Mouse (Mus musculus) heart, embryonic 11.5 days (tissue): ENCODE measurements around the gene Pitpnm1. TPM values are rescaled to one million over a fixed set of nuclear protein-coding genes. Genes with fewer than 3 reads are reported as not detected.
"Not testable (repeated sequence)": the region's sequence is repeated elsewhere in the genome, so short reads cannot be mapped to it uniquely, and the experiment has no call there.

ENCODE experiments used
- ATAC-seq: fragments of 200-750 bp; cut with Nextera tagmentation; replicated peaks from 2 replicates; pipeline ENCODE4 v1.8.0; 2017; ENCODE audit warnings: moderate library complexity; ENCODE audit not compliant: insufficient number of reproducible peaks, low FRiP score, low TSS enrichment
- H3K27ac ChIP-seq: fragments of 300-500 bp; sonication (generic); 2 replicates; pipeline ENCODE4 v1.5.1; 2014; ENCODE audit warnings: mild to moderate bottlenecking, low read depth, low read length
- H3K27me3 ChIP-seq: fragments of 300-500 bp; sonication (generic); 2 replicates; pipeline ENCODE4 v1.6.1; 2014; ENCODE audit warnings: mild to moderate bottlenecking, low read length, mixed read lengths; ENCODE audit not compliant: control insufficient read depth, insufficient read depth
- H3K36me3 ChIP-seq: fragments of 300-500 bp; sonication (generic); 2 replicates; pipeline ENCODE4 v1.6.1; 2014; ENCODE audit warnings: mild to moderate bottlenecking, low read length, moderate library complexity, mixed read lengths; ENCODE audit not compliant: control insufficient read depth, insufficient read depth
- H3K4me1 ChIP-seq: fragments of 300-500 bp; sonication (generic); 2 replicates; pipeline ENCODE4 v1.6.1; 2014; ENCODE audit warnings: low read length; ENCODE audit not compliant: control insufficient read depth, insufficient read depth
- H3K4me2 ChIP-seq: fragments of 300-500 bp; sonication (generic); 2 replicates; pipeline ENCODE4 v1.6.1; 2014; ENCODE audit warnings: mild to moderate bottlenecking, moderate library complexity
- H3K4me3 ChIP-seq: fragments of 300-500 bp; sonication (generic); 2 replicates; pipeline ENCODE4 v1.5.1; 2014; ENCODE audit warnings: low read depth, low read length
- H3K9ac ChIP-seq: fragments of 300-500 bp; sonication (generic); 2 replicates; pipeline ENCODE4 v1.6.1; 2014; ENCODE audit warnings: mild to moderate bottlenecking, low read depth, low read length, moderate library complexity
- H3K9me3 ChIP-seq: fragments of 300-500 bp; sonication (generic); replicated peaks from 2 replicates; pipeline ENCODE4 v1.6.1; 2016; ENCODE audit warnings: low read length; ENCODE audit not compliant: control insufficient read depth
- WGBS: fragments of 180-500 bp; shearing (Covaris S2); extraction: QIAGEN DNeasy Blood & Tissue Kit; methylation state at CpG from one replicate; pipeline ENCODE4 v1.1.7; 2014; ENCODE audit not compliant: insufficient replicate concordance; 5-methylcytosine and 5-hydroxymethylcytosine counted together
- polyA plus RNA-seq: library from polyadenylated mRNA; unstranded; fragments of >200 nt; fragmentation: Nextera tagmentation; extraction: Ambion mirVana; gene quantifications from 2 replicates; pipeline ENCODE4 v1.2.1, GENCODE M21; 2014

Gene Pitpnm1
- polyA plus RNA-seq, 1 experiment from 2014 or later = 15.5 TPM

DNA sequence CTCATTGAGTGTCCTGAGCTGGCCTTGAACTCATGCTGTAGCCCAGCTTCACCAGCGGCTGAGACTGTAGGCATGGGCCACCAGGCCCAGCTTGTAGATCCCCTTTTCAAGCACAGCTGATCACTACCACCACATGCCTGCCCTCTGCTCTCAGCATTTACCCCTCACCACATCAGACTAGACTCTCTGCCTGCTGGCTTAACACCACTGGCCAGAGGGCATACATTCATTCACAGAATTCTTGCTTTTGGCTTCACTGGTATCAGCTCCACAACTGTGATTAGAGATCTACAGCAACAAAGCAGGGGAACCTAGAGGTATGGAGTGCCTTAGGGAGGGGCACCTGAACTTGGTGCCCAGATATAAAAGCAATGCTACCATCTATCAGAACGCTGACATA, 20.7 kb downstream of the Pitpnm1 start:
- H3K9me3 ChIP-seq = no peaks in the 10 kb centered on the region
- peak overlapping the region; percentile 48 for H3K4me3 ChIP-seq
- no peak overlapping the region for H3K27ac ChIP-seq
- H3K4me2 ChIP-seq = peak overlapping the region; percentile 64
- peaks cover 3% of the 10 kb centered on the region; the same call in 1 of the 2 replicates for H3K36me3 ChIP-seq
- no peaks in the 10 kb centered on the region for H3K27me3 ChIP-seq
- 91% methylated on average over 2 of the region's 2 CpGs for WGBS
- no peak for ATAC-seq
- H3K4me1 ChIP-seq = peaks cover 10% of the 10 kb centered on the region
- no peak overlapping the region for H3K9ac ChIP-seq

DNA sequence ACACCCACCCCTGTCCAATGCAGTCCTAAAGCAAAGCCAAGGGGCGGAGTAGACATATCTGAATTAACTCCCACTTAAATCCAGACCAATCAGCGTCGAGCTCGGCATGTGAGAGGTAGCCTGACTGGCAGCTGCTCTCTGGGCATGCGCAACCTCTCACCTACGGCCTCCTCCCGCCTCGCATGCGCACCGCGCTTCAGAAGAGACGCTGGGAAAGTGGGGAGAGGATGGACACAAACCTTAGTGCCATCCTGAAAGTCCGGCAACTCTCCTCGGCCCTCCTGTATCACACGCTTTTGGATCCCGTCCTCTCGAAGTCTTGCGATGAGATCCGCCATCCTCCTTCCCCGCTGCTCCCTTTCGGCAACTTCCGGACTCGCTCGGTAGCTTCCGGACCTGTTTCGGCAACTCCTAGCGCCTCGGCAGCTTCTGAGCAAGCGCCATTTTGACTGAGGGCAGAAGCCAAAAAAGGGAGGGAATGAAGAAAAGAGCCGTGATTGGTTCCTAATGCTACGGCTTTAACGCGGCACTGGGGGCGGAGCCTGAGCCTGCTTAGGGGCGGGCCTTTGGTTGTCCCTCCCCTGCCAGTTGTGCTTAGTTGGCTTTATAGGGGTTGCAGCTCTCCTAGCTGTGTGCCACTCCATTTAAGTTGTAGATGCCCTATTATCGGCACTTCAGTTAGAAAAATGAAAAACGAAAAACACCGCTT, 21.5 kb downstream of the Pitpnm1 start:
- peak overlapping the region; percentile 73 for H3K9ac ChIP-seq
- peak overlapping the region; percentile 48 for H3K4me3 ChIP-seq
- peak overlapping the region; percentile 50 for H3K27ac ChIP-seq
- H3K27me3 ChIP-seq = no peaks in the 10 kb centered on the region
- peaks cover 10% of the 10 kb centered on the region for H3K4me1 ChIP-seq
- ATAC-seq = peak; percentile 73
- peak overlapping the region; percentile 64 for H3K4me2 ChIP-seq
- H3K9me3 ChIP-seq = no peaks in the 10 kb centered on the region
- H3K36me3 ChIP-seq = peaks cover 3% of the 10 kb centered on the region; the same call in 1 of the 2 replicates
- 4% methylated on average over 38 of the region's 38 CpGs for WGBS

GRCm38 (mm10) chr19:4121896-4122295, 22.1 kb downstream of the Pitpnm1 start:
- WGBS = 57% methylated on average over 6 of the region's 6 CpGs
- not testable (repeated sequence) for H3K27ac ChIP-seq, H3K4me3 ChIP-seq, H3K27me3 ChIP-seq, H3K9me3 ChIP-seq, ATAC-seq, H3K4me2 ChIP-seq, H3K9ac ChIP-seq, H3K36me3 ChIP-seq
- H3K4me1 ChIP-seq = peaks cover 15% of the 10 kb centered on the region

DNA sequence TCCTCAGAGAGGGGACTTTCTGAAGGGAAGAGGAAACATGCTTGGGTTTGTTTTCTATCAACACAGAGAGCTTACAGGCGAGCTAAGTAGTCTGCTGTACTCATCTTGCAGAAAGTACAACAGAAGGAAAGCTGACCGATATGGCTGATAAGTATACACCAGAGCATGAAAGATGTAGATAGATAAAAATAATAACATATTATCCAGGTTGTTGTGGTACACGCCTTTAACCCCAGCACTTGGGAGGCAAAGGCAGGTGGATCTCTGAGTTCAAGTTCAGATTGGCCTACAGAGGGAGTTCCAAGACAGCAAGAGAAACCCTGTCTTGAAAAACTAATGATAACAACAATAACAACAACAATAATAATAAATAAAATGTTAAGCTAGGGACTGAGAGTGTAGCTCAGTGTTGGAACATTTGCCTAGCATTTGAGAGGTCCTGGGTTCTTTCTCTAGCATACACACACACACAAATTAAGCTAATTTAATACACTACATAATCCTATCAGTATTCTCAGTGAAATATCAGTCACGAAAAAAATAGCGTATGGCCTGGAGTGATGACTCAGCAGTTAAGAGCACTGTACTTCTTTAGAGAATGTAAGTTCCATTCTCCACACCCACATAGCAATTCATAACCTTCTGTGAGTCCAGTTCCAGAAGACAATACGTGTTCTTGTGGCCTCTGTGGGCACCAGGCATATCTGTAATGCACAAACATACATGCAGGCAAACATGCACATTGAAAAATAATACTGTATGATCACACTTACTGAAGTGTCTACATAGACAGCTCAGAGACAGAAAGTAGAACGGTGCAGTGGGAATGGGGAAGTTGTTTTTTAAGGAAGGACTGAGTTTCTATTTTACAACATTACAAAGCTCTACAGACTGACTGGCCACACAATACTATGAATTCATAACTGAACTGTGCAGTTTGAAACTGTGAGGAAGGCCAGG, 22.9 kb downstream of the Pitpnm1 start:
- no peaks in the 10 kb centered on the region for H3K27me3 ChIP-seq
- WGBS = 77% methylated on average over 7 of the region's 7 CpGs
- H3K36me3 ChIP-seq = no peaks in the 10 kb centered on the region
- H3K9ac ChIP-seq = no peak overlapping the region
- H3K27ac ChIP-seq = no peak overlapping the region
- no peaks in the 10 kb centered on the region for H3K9me3 ChIP-seq
- no peak overlapping the region for H3K4me3 ChIP-seq
- peaks cover 21% of the 10 kb centered on the region for H3K4me1 ChIP-seq
- no peak overlapping the region for H3K4me2 ChIP-seq
- no peak for ATAC-seq

- Histone ChIP-seq H3K4me1 (peaks cover 21% of the 10 kb centered on the region), H3K27ac (no peak overlapping the region), H3K9ac (0 out of 2 replicates have a peak overlapping the region, but pooled peaks have one; percentile 4), H3K4me2 (no peak overlapping the region), H3K4me3 (no peak overlapping the region), H3K9me3 (no peaks in the 10 kb centered on the region), H3K27me3 (no peaks in the 10 kb centered on the region), H3K36me3 (peaks cover 4% of the 10 kb centered on the region)
- 79% methylated on average over 4 of the region's 4 CpGs for WGBS
- no peak for ATAC-seq
These were observed 24.6 kb downstream of the Pitpnm1 start for GRCm38 (mm10) chr19:4124432-4124831.

- Histone ChIP-seq H3K4me2 (peak overlapping the region; percentile 72), H3K4me1 (peaks cover 25% of the 10 kb centered on the region), H3K9ac (peak overlapping the region; percentile 78; the same call in 1 of the 2 replicates), H3K4me3 (peak overlapping the region; percentile 79)
- not testable (repeated sequence) for H3K9me3 ChIP-seq, H3K27me3 ChIP-seq, H3K36me3 ChIP-seq, H3K27ac ChIP-seq
- 25% methylated on average over 3 of the region's 4 CpGs for WGBS
- peak; percentile 3 for ATAC-seq
These were observed 25.5 kb downstream of the Pitpnm1 start for GRCm38 (mm10) chr19:4125268-4125667.

GRCm38 (mm10) chr19:4125741-4126696, 26.2 kb downstream of the Pitpnm1 start, which contains the start of gene Aip:
Gene Aip, minus strand, starts transcription at chr19:4125858.
- peaks cover 18% of the 10 kb centered on the region for H3K4me1 ChIP-seq
- H3K9ac ChIP-seq = peak within 1 kb of the TSS; percentile 78
- H3K27ac ChIP-seq = no peak within 1 kb of the TSS
- peaks cover 4% of the 10 kb centered on the region for H3K36me3 ChIP-seq
- no peaks in the 10 kb centered on the region for H3K9me3 ChIP-seq
- H3K4me2 ChIP-seq = peak within 1 kb of the TSS; percentile 72
- peak; percentile 94 for ATAC-seq
- no peaks in the 10 kb centered on the region for H3K27me3 ChIP-seq
- peak within 1 kb of the TSS; percentile 79 for H3K4me3 ChIP-seq
- WGBS = under 1% methylated on average over 60 of the region's 64 CpGs
